Mouse (Mus musculus) cerebellum, postnatal 25 days (tissue): ENCODE data around the gene Lag3.

ENCODE experiments used
- DNase-seq, 2 experiments: peaks; one replicate each; pipeline ENCODE4 v3.0.0; 2021; ENCODE audit warnings: mixed read lengths in 2 of 2

The Lag3 gene

GRCm38 (mm10) chr6:124858561-124859318 lies 52.8 kb downstream of the Lag3 start:
- DNase-seq, result peak in 1 of 2 experiments; percentile 43

DNA sequence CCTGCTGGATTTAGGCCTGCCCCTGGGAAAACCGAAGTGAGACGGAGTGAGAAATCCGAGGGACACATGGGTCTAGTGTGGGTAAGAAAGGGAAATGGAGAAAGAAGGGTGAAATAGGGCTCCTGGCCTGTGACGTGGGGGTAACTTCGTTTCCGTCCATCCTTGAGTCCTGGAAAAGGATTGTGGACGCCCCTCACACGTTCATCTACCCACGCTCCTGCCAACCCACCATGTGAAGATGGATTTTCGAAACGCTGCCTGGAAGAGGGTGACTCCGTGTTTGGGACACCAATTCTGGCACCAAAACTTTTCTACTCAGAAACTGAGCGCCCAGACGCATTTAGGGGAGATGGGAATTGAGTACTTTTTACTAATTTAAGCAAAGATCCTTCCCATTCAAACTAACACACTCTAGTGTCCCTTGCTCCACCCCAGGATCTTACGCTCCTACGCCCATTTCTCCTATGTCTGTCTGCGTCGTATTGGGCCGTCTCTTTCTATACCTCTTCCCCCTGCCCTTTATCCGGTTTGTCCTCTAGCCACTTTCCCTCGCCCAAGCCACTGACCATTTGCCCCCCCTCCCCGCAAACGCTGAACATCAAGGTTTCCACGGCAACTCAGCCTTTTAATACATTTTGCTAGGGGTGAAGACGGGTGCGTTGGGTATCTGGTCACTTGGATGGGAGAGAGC lies 53.5 kb downstream of the Lag3 start:
- DNase-seq, result peak in 1 of 2 experiments; percentile 30

- DNase-seq, result peak; percentile 92 to 94
Measured at GRCm38 (mm10) chr6:124856916-124857839, 54.3 kb downstream of the Lag3 start, which contains the start of gene P3h3. TSS of gene P3h3 (minus strand) at chr6:124857752.

DNA sequence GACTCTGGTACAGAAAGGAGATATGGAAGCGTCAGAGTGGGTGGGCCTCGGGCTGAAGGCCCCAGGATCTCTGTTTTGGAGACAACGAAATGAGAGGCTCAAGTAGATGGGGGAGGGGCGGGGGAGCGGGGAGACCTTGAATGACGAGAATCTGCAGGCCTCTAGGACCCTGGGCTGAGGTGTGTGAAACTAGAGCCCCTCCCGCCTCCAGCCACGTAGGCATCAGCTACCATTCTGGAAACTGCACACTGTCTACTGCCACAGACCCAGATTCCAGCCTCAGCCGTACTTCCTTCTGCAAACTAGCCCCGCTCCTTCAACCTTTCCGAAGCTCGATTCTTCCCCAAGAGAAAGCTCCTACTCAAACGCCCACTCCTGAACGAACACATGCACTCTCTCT lies 55.2 kb downstream of the Lag3 start:
- peak; percentile 48 to 69 for DNase-seq

DNA sequence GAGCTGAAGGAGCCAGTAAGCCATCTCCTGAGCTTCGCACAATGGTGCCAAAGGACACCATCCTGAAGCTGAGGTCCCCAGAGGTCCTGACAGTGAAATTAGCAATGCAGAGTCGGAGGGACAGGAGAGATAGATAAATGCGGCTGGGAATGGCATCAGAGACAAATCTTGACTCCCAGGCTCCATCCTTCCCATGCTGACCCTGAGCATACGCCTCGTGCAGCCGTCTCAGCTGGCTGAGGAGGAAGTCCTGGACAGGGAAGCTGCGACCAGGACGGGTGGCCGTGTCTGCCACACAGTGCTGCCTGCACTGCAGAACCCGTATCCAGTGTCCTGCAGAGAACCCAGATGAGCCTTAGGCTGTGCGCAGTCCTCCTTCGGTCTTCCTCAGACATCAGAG lies 56.9 kb downstream of the Lag3 start:
- no peak for DNase-seq
